Comparison of ENCODE assay signal across 8 mouse cellular contexts in the genomic region with DNA sequence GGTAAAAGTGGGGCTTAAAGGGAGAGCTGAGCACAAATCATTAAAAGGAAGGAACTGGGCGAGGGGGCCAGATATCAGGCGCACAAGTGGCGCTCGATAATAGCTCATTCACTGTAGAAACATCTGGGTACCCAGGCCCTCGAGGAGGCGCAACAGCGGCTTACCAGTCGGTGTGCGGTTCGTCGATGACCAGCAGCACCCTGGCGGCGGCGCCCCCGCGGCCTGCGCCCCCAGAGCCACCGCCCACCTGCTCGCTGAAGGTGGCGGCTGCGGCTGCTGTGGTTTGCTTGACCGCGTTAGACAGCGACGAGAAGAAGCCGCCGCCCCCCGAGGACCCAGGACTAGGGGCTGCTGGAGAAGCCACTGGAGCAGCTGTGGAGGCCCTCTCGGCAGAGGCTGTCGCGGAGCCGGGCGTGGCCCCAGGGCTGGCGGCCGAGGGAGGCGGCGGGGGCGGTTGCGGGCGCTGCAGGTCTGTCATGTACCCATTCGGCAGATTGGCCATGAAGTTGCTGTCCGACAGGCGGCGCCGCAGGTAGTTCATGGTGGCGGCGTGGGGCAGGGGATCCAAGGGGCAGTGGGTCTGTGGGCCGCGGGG. TPM values are rescaled to one million over a fixed set of nuclear protein-coding genes. Genes with fewer than 3 reads are reported as not detected.
A peak's percentile ranks its signal among the peaks of the same experiment; 100 is the strongest.
DNase-seq lines count a peak whose midpoint lies in the region; ATAC-seq and TF ChIP-seq lines count a peak whose summit lies in the region.

No protein-coding gene starts in this region.

- no peaks in the 10 kb centered on the region for H3K4me1 ChIP-seq in lung, postnatal 0 days (ENCODE audit: insufficient read depth, low read depth, low read length)
- H3K4me1 ChIP-seq in liver, postnatal 0 days (ENCODE audit: insufficient read depth): 0 out of 2 replicates have a peak, but pooled peaks cover 4% of the 10 kb centered on the region

- DNase-seq in embryo, embryonic 10 days (ENCODE audit: low spot score): peak; percentile 4
- DNase-seq in embryo, embryonic 11 days: no peak
- DNase-seq in lung, postnatal 0 days (ENCODE audit: low spot score): no peak
- DNase-seq in lung, postnatal 25 days (ENCODE audit: low spot score): no peak
- no peak for DNase-seq in liver, postnatal 0 days
- DNase-seq in ovary, adult 18-20 months (ENCODE audit: low spot score): no peak
- DNase-seq in Muller cell, postnatal 12 days (ENCODE audit: inconsistent ontology term): no peak

- no peak overlapping the region for H3K9ac ChIP-seq in lung, postnatal 0 days (replicated peaks; ENCODE audit: low read depth)
- H3K9ac ChIP-seq in liver, postnatal 0 days (replicated peaks): no peak overlapping the region

- no peaks in the 10 kb centered on the region; the same call in 1 of the 2 replicates for H3K27me3 ChIP-seq in lung, postnatal 0 days (replicated peaks; ENCODE audit: insufficient read depth, low read length)
- H3K27me3 ChIP-seq in liver, postnatal 0 days (ENCODE audit: insufficient read depth, low read length): peaks cover 24% of the 10 kb centered on the region

- H3K36me3 ChIP-seq in lung, postnatal 0 days (ENCODE audit: insufficient read depth, low read length): no peaks in the 10 kb centered on the region
- no peaks in the 10 kb centered on the region for H3K36me3 ChIP-seq in liver, postnatal 0 days (replicated peaks; ENCODE audit: insufficient read depth, low read length)

- TF ChIP-seq CTCF in lung, postnatal 0 days (IDR thresholded peaks at IDR 0.05): peak; percentile 33
- no peak for TF ChIP-seq CTCF in liver, postnatal 0 days (IDR thresholded peaks at IDR 0.05; ENCODE audit: low read depth)

- H3K9me3 ChIP-seq in lung, postnatal 0 days (ENCODE audit: low read length): no peaks in the 10 kb centered on the region
- H3K9me3 ChIP-seq in liver, postnatal 0 days (ENCODE audit: low read length): no peaks in the 10 kb centered on the region

- WGBS in lung, postnatal 0 days: 5% methylated on average over 36 of the region's 49 CpGs
- WGBS in liver, postnatal 0 days (ENCODE audit: insufficient replicate concordance): 15% methylated on average over 43 of the region's 49 CpGs

- no peak for TF ChIP-seq EP300 in lung, postnatal 0 days (IDR thresholded peaks at IDR 0.05)
- no peak for TF ChIP-seq EP300 in liver, postnatal 0 days (IDR thresholded peaks at IDR 0.05; ENCODE audit: low read depth)

- peak overlapping the region; percentile 34 for H3K4me3 ChIP-seq in lung, postnatal 0 days (ENCODE audit: low read depth, low read length)
- peak overlapping the region; percentile 40 for H3K4me3 ChIP-seq in liver, postnatal 0 days (ENCODE audit: low read depth, low read length)

- peak; percentile 40 for ATAC-seq in lung, postnatal 0 days
- ATAC-seq in granulocyte monocyte progenitor cell, adult 5-6 weeks (replicated peaks; ENCODE audit: poor library complexity, severe bottlenecking): peak; percentile 14; the same call in 1 of the 2 replicates
- ATAC-seq in liver, postnatal 0 days: peak; percentile 23; the same call in 1 of the 2 replicates

- H3K27ac ChIP-seq in lung, postnatal 0 days (ENCODE audit: low read length): no peak overlapping the region
- no peak overlapping the region for H3K27ac ChIP-seq in liver, postnatal 0 days (ENCODE audit: low read depth)

- H3K4me2 ChIP-seq in lung, postnatal 0 days (replicated peaks; ENCODE audit: low read depth, low read length): peak overlapping the region; percentile 67
- peak overlapping the region; percentile 69 for H3K4me2 ChIP-seq in liver, postnatal 0 days (ENCODE audit: low read depth, low read length)

RNA-seq across cellular contexts. Expression of a gene that starts 0.5 kb away (rescaled TPM):
- 0.05 TPM in 1 of 2 replicates, not detected in the other for polyA plus RNA-seq in lung, postnatal 0 days (2015; fragmentation: Nextera tagmentation; extraction: Ambion mirVana)
- total RNA-seq in granulocyte monocyte progenitor cell, adult 5-6 weeks (2014; fragmentation: Nextera tagmentation): not detected in 2 replicates
- not detected in 2 replicates for total RNA-seq in granulocyte monocyte progenitor cell, adult 5-6 weeks (2017)
- polyA plus RNA-seq in liver, postnatal 0 days (2015; fragmentation: Nextera tagmentation; extraction: Ambion mirVana): 0.05 TPM in 1 of 2 replicates, not detected in the other

RNA-seq across cellular contexts. Expression of a gene that starts 11.0 kb away (rescaled TPM):
- polyA plus RNA-seq in lung, postnatal 0 days (2015; fragmentation: Nextera tagmentation; extraction: Ambion mirVana): 11.3 and 14.3 TPM in 2 replicates
- total RNA-seq in granulocyte monocyte progenitor cell, adult 5-6 weeks (2014; fragmentation: Nextera tagmentation): 46.8 and 65.6 TPM in 2 replicates
- total RNA-seq in granulocyte monocyte progenitor cell, adult 5-6 weeks (2017): 30.8 and 33.2 TPM in 2 replicates
- 63.8 TPM in 2 replicates for polyA plus RNA-seq in liver, postnatal 0 days (2015; fragmentation: Nextera tagmentation; extraction: Ambion mirVana)

RNA-seq across cellular contexts. Expression of a gene that starts 30.1 kb away (rescaled TPM):
- polyA plus RNA-seq in lung, postnatal 0 days (2015; fragmentation: Nextera tagmentation; extraction: Ambion mirVana): 5.2 and 5.7 TPM in 2 replicates
- 6.5 and 11.1 TPM in 2 replicates for total RNA-seq in granulocyte monocyte progenitor cell, adult 5-6 weeks (2014; fragmentation: Nextera tagmentation)
- total RNA-seq in granulocyte monocyte progenitor cell, adult 5-6 weeks (2017): 2.7 and 3.3 TPM in 2 replicates
- 1.8 and 2.1 TPM in 2 replicates for polyA plus RNA-seq in liver, postnatal 0 days (2015; fragmentation: Nextera tagmentation; extraction: Ambion mirVana)

RNA-seq across cellular contexts. Expression of a gene that starts 41.5 kb away (rescaled TPM):
- 55.8 and 69.5 TPM in 2 replicates for polyA plus RNA-seq in lung, postnatal 0 days (2015; fragmentation: Nextera tagmentation; extraction: Ambion mirVana)
- 52.4 and 85.8 TPM in 2 replicates for total RNA-seq in granulocyte monocyte progenitor cell, adult 5-6 weeks (2014; fragmentation: Nextera tagmentation)
- 37.4 and 47.4 TPM in 2 replicates for total RNA-seq in granulocyte monocyte progenitor cell, adult 5-6 weeks (2017)
- 53.4 and 53.7 TPM in 2 replicates for polyA plus RNA-seq in liver, postnatal 0 days (2015; fragmentation: Nextera tagmentation; extraction: Ambion mirVana)

RNA-seq across cellular contexts. Expression of a gene that starts 50.4 kb away (rescaled TPM):
- 20.2 and 26.5 TPM in 2 replicates for polyA plus RNA-seq in lung, postnatal 0 days (2015; fragmentation: Nextera tagmentation; extraction: Ambion mirVana)
- total RNA-seq in granulocyte monocyte progenitor cell, adult 5-6 weeks (2014; fragmentation: Nextera tagmentation): not detected in 2 replicates
- not detected in 2 replicates for total RNA-seq in granulocyte monocyte progenitor cell, adult 5-6 weeks (2017)
- 1.7 and 2.2 TPM in 2 replicates for polyA plus RNA-seq in liver, postnatal 0 days (2015; fragmentation: Nextera tagmentation; extraction: Ambion mirVana)
